Mouse (Mus musculus) erythroblast, embryonic 14.5 days (primary cell): Measurements from ENCODE around the gene Ubr4.

Experiments used
- GATA1 ChIP-seq: IDR thresholded peaks from 2 replicates; pipeline ENCODE4 v1.6.1; 2012; ENCODE audit warnings: low read length, inconsistent platforms, mixed read lengths
- TAL1 ChIP-seq: IDR thresholded peaks from 3 replicates; pipeline ENCODE4 v1.6.1; 2012; ENCODE audit warnings: low read length, inconsistent platforms, mixed read lengths

DNA sequence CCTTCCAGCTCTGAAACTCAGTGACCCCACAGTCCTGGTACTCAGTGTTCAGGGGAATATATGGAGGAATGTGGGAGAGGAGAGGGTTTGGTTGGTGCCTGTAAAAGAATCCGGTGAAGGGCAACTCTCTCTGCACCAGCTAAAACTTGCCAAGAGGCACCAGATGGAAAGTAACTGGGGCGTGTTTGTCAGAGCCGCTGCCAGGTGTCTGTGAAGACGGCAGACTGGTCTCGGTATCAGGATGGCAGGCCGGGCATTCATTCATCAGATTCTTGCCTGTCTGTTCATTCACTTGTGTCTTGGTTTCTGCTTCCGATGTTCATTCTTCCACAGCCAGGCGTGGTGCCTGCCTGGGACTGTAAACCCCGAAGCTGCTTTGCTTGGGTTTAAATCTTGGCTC is 184.3 kb downstream of the Ubr4 start:
- TF ChIP-seq GATA1 (no peak), TAL1 (no peak)
